Mouse (Mus musculus): ENCODE measurements at regions not wholly inside any gene's neighbourhood (a gene's known extent, or its start where the extent isn't known, plus 50 kb on each side); places are given as distances from the start of the nearest gene placed in this dataset.

DNA sequence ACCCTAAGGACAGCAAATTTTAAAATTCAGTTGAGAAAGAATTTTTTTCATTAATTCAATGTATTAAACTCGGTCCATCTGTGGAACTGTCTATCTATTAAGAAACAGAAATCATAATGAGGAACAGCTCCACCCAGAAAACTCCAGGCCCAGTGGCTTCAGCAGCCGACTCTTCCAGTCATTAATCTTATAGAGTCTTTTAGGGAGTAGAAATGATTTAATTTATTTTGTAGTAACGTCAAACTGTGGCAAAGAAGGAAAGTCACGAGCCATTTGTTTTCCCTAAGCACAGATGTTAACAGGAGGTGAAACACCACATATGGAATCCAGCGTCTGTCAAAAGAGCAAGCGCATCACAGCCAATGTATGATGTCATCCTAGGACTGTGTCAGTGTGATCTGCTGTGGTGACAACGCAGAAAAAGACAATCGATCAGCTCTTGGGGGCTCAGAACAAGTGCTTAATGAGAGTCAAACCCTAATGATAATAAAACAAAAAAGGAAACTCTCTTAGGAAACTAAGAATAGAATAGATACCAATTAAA is 119.9 kb upstream of the Irf2bp2 start:
- TF ChIP-seq CTCF (IDR thresholded peaks at IDR 0.05) (no peak), POLR2A (IDR thresholded peaks at IDR 0.05; ENCODE audit: insufficient read depth, low read depth, low read length) (no peak), EP300 (IDR thresholded peaks at IDR 0.05; ENCODE audit: insufficient read depth, low read depth, low read length) (no peak)

All from heart, adult 2 months (tissue).